Mouse (Mus musculus): ENCODE measurements around the gene Gtf2h5.

The Gtf2h5 gene

GRCm38 (mm10) chr17:6079287-6080122 lies at the start of gene Gtf2h5, which contains the start of gene Serac1:
Gene Gtf2h5 (plus strand): TSS chr17:6079786.
Gene Serac1 (minus strand): TSS chr17:6079741.
- DNase-seq: peak; percentile 100

- no peak for DNase-seq
These were observed 43.9 kb upstream of the Gtf2h5 start for GRCm38 (mm10) chr17:6035661-6036060.

GRCm38 (mm10) chr17:6036458-6036857 lies 43.1 kb upstream of the Gtf2h5 start:
- no peak for DNase-seq

GRCm38 (mm10) chr17:6036872-6037271 lies 42.7 kb upstream of the Gtf2h5 start:
- DNase-seq: no peak

GRCm38 (mm10) chr17:6037507-6037906 lies 42.1 kb upstream of the Gtf2h5 start:
- peak; percentile 94 for DNase-seq

GRCm38 (mm10) chr17:6052801-6053200 lies 26.8 kb upstream of the Gtf2h5 start:
- no peak for DNase-seq

GRCm38 (mm10) chr17:6054934-6055355 lies 24.6 kb upstream of the Gtf2h5 start:
- no peak for DNase-seq

GRCm38 (mm10) chr17:6062793-6063192 lies 16.8 kb upstream of the Gtf2h5 start:
- no peak for DNase-seq

- DNase-seq: no peak
These were observed 16.1 kb upstream of the Gtf2h5 start for GRCm38 (mm10) chr17:6063532-6063931.

- no peak for DNase-seq
These were observed 13.6 kb upstream of the Gtf2h5 start for GRCm38 (mm10) chr17:6066021-6066420.

GRCm38 (mm10) chr17:6067613-6068012 lies 12.0 kb upstream of the Gtf2h5 start:
- DNase-seq: no peak

GRCm38 (mm10) chr17:6069866-6070265 lies 9.7 kb upstream of the Gtf2h5 start:
- no peak for DNase-seq

GRCm38 (mm10) chr17:6073405-6073804 lies 6.2 kb upstream of the Gtf2h5 start:
- no peak for DNase-seq

- no peak for DNase-seq
These were observed 3.8 kb downstream of the Gtf2h5 start for GRCm38 (mm10) chr17:6083323-6083890.

GRCm38 (mm10) chr17:6091604-6092003 lies 12.0 kb downstream of the Gtf2h5 start:
- no peak for DNase-seq

GRCm38 (mm10) chr17:6095579-6095978 lies 16.0 kb downstream of the Gtf2h5 start:
- DNase-seq: no peak

GRCm38 (mm10) chr17:6097884-6098283 lies 18.3 kb downstream of the Gtf2h5 start:
- DNase-seq: peak; percentile 90

GRCm38 (mm10) chr17:6102287-6102686 lies 22.7 kb downstream of the Gtf2h5 start:
- DNase-seq: no peak

- DNase-seq: no peak
These were observed 24.0 kb downstream of the Gtf2h5 start for GRCm38 (mm10) chr17:6103566-6103965.

GRCm38 (mm10) chr17:6106361-6107014 lies 26.9 kb downstream of the Gtf2h5 start, which contains the start of gene Tulp4:
Gene Tulp4 (plus strand): TSS chr17:6106437.
- DNase-seq: peak; percentile 99

GRCm38 (mm10) chr17:6107015-6107601 lies 27.5 kb downstream of the Gtf2h5 start:
- peak; percentile 97 for DNase-seq

GRCm38 (mm10) chr17:6108175-6108574 lies 28.6 kb downstream of the Gtf2h5 start:
- DNase-seq: peak; percentile 92

- DNase-seq: no peak
These were observed 31.4 kb downstream of the Gtf2h5 start for GRCm38 (mm10) chr17:6110956-6111355.

Measured in heart, adult 11 months (tissue).